Mouse (Mus musculus) heart, adult 2 months (tissue): Measurements from ENCODE around the gene Tbc1d22b. TPM values are rescaled to one million over a fixed set of nuclear protein-coding genes. Genes with fewer than 3 reads are reported as not detected.
"Not testable (repeated sequence)": the region's sequence is repeated elsewhere in the genome, so short reads cannot be mapped to it uniquely, and the experiment has no call there.

Experiments
- DNase-seq, 2 experiments: peaks; one replicate each; pipeline ENCODE4 v3.0.0; 2021
- H3K27ac ChIP-seq: fragments of 200-600 bp; 2 replicates; pipeline ENCODE4 v1.8.1; 2022
- H3K27me3 ChIP-seq: fragments of 200-500 bp; 2 replicates; pipeline ENCODE4 v1.6.1; 2012; ENCODE audit warnings: mild to moderate bottlenecking, low read length, inconsistent platforms, mixed read lengths; ENCODE audit not compliant: control insufficient read depth, insufficient read depth
- H3K36me3 ChIP-seq: fragments of 200-500 bp; 2 replicates; pipeline ENCODE4 v1.6.1; 2012; ENCODE audit warnings: low read length, inconsistent platforms; ENCODE audit not compliant: control insufficient read depth, insufficient read depth
- H3K4me1 ChIP-seq: fragments of 200-500 bp; 2 replicates; pipeline ENCODE4 v1.6.1; 2011; ENCODE audit warnings: low read length; ENCODE audit not compliant: control insufficient read depth, insufficient read depth
- H3K4me3 ChIP-seq: fragments of 200-600 bp; 2 replicates; pipeline ENCODE4 v1.8.1; 2022
- H3K79me2 ChIP-seq: fragments of 200-500 bp; replicated peaks from 2 replicates; pipeline ENCODE4 v1.6.1; 2012; ENCODE audit warnings: mild to moderate bottlenecking, inconsistent platforms, low read length, moderate library complexity, mixed read lengths; ENCODE audit not compliant: control insufficient read depth, insufficient read depth
- H3K9ac ChIP-seq: fragments of 200-500 bp; 2 replicates; pipeline ENCODE4 v1.6.1; 2012; ENCODE audit warnings: low read depth, mild to moderate bottlenecking, control low read depth, inconsistent platforms, low read length, mixed read lengths
- CTCF ChIP-seq: fragments of 200-600 bp; IDR thresholded peaks from 2 replicates; pipeline ENCODE4 v1.8.1; 2022; ENCODE audit warnings: antibody characterized with exemption, mild to moderate bottlenecking, moderate library complexity
- EP300 ChIP-seq: fragments of 200-500 bp; IDR thresholded peaks from 2 replicates; pipeline ENCODE4 v1.6.1; 2011; ENCODE audit warnings: low read depth, low read length, control low read depth; ENCODE audit not compliant: insufficient read depth
- POLR2A ChIP-seq: fragments of 200-500 bp; IDR thresholded peaks from 2 replicates; pipeline ENCODE4 v1.6.1; 2011; ENCODE audit warnings: mild to moderate bottlenecking, low read depth, low read length, control low read depth; ENCODE audit not compliant: insufficient read depth
- WGBS: fragments of 180-500 bp; shearing (Covaris S2); methylation state at CpG from one replicate; pipeline ENCODE4 v1.1.7; 2018; 5-methylcytosine and 5-hydroxymethylcytosine counted together
- intact Hi-C: fragments of 180-260 bp; cut with DNase I; formaldehyde crosslinking; loops from one replicate; pipeline ENCODE4 v1.15.1; 2025
- polyA plus RNA-seq: library from polyadenylated mRNA; depleted of rRNA; stranded (reverse); fragments of >200 nt; gene quantifications from 2 replicates; pipeline ENCODE4 v1.2.3, GENCODE M21; 2012
- total RNA-seq, 2 experiments: library from RNA; stranded (reverse); gene quantifications; 2 replicates each; pipeline ENCODE4 v1.2.3; 2021

Gene Tbc1d22b
- total and polyA plus RNA-seq, 3 experiments = 12.8 to 15.3 (median 13.8) TPM

DNA sequence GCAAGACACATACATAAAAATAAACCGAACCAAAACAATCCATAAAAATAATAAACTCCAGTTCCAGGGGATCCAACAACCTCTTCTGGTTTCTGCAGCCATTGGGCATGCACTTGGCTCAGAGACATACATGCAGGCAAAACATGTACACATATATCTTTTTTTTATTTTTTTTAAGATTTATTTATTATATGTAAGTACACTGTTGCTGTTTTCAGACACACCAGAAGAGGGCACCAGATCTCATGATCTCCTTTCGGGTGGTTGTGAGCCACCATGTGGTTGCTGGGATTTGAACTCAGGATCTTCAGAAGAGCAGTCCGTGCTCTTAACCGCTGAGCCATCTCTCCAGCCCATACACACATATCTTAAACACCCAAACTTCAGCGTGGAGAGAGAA, 63.9 kb downstream of the Tbc1d22b start:
- H3K4me3 ChIP-seq, H3K27ac ChIP-seq, H3K9ac ChIP-seq, intact Hi-C loops, H3K27me3 ChIP-seq, H3K4me1 ChIP-seq, H3K79me2 ChIP-seq, DNase-seq, H3K36me3 ChIP-seq: not testable (repeated sequence)
- WGBS = 81% methylated on average over 5 of the region's 5 CpGs
- TF ChIP-seq CTCF = peak; percentile 43

- Histone ChIP-seq H3K4me3 (peak within 1 kb of the TSS; percentile 92), H3K36me3 (no peaks in the 10 kb centered on the region), H3K79me2 (peaks cover 2% of the 10 kb centered on the region; the same call in 1 of the 2 replicates), H3K4me1 (peaks cover 3% of the 10 kb centered on the region), H3K9ac (peak within 1 kb of the TSS; percentile 96), H3K27ac (peak within 1 kb of the TSS; percentile 88), H3K27me3 (no peaks in the 10 kb centered on the region)
- intact Hi-C loops = loop anchor here (2.0 kb wide), 1 partner anchor 46 kb away; the partner anchor contains the start of gene Cmtr1
- DNase-seq = peak; percentile 94 to 96
- 2% methylated on average over 52 of the region's 52 CpGs for WGBS
- TF ChIP-seq POLR2A = peak; percentile 88
- peak; percentile 79; the same call in 1 of the 2 replicates for TF ChIP-seq EP300
- peak; percentile 85 for TF ChIP-seq CTCF
Measured at GRCm38 (mm10) chr17:29614115-29615023, 64.8 kb downstream of the Tbc1d22b start, which contains the start of the genes Rnf8 and Gm28043. Gene Rnf8 (plus strand): TSS chr17:29614790. Gene Gm28043 (plus strand): TSS chr17:29614876.

DNA sequence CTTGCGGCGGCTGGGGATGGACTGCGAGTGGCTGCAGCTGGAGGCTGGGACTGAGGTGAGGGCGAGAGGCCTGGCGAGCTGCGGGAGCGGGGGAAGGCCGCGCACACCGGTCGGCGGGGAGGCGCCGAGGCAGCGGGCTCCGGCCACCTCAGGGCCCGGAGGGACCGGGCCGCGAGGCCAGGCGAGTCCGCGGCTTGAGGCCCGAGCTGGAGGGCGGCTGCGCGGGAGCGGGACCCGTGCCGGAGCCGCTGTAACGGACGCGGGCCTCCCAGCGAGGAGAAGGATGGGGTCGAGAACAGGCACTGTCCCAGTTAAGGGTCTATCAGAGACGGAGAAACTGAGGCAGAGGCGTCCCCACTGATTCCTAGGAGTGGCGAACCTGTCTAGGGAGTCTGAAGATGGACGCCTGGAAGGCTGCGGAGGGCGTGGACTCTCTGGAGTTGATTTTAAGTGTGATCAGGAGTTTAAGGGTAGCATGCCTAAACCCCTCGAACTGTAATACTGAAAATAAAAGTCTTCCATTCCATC, 65.5 kb downstream of the Tbc1d22b start:
- no peaks in the 10 kb centered on the region for H3K36me3 ChIP-seq
- TF ChIP-seq POLR2A (no peak), CTCF (no peak), EP300 (no peak)
- no peaks in the 10 kb centered on the region for H3K27me3 ChIP-seq
- 1% methylated on average over 42 of the region's 43 CpGs for WGBS
- H3K4me3 ChIP-seq = peak overlapping the region; percentile 92
- no peak for DNase-seq
- peaks cover 3% of the 10 kb centered on the region for H3K4me1 ChIP-seq
- peak overlapping the region; percentile 88 for H3K27ac ChIP-seq
- H3K79me2 ChIP-seq = peaks cover 3% of the 10 kb centered on the region; the same call in 1 of the 2 replicates
- peak overlapping the region; percentile 96 for H3K9ac ChIP-seq
- intact Hi-C loops = loop anchor here (2.0 kb wide), 1 partner anchor 46 kb away; the partner anchor contains the start of gene Cmtr1

- intact Hi-C loops = loop anchor here (2.0 kb wide), 1 partner anchor 45 kb away; the partner anchor contains the start of gene Cmtr1
- no peak for TF ChIP-seq EP300
- no peak for TF ChIP-seq CTCF
- TF ChIP-seq POLR2A = no peak
- peak overlapping the region; percentile 92 for H3K4me3 ChIP-seq
- DNase-seq = no peak
- WGBS = 10% methylated on average over 4 of the region's 4 CpGs
- peak overlapping the region; percentile 88 for H3K27ac ChIP-seq
- no peaks in the 10 kb centered on the region for H3K27me3 ChIP-seq
- peaks cover 3% of the 10 kb centered on the region for H3K4me1 ChIP-seq
- H3K36me3 ChIP-seq = no peaks in the 10 kb centered on the region
- H3K79me2 ChIP-seq = peaks cover 3% of the 10 kb centered on the region; the same call in 1 of the 2 replicates
- H3K9ac ChIP-seq = peak overlapping the region; percentile 96
Measured at GRCm38 (mm10) chr17:29615616-29616015, 66.0 kb downstream of the Tbc1d22b start.

DNA sequence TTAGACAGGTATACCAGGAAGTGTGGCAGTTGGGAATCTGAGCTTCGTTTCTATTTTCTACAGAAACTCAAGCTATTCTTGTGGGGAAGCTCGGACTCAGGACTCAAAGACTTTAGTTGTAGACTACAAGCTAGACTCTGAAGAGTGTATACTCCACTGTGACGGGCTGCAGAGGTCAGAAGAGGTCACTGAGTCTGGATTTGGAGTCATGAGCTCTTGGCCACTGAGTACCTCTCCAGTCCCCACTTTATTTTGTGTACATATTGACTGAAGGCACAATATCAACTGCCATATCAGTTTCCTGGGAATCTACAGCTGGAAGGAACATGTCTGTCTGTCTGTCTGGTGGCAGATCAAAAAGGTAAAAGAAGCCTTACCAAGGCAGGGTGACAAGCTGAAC, 69.6 kb downstream of the Tbc1d22b start:
- H3K27me3 ChIP-seq = no peaks in the 10 kb centered on the region
- H3K4me1 ChIP-seq = peaks cover 2% of the 10 kb centered on the region
- H3K36me3 ChIP-seq = no peaks in the 10 kb centered on the region
- H3K9ac ChIP-seq = no peak overlapping the region
- intact Hi-C loops = no loop called here
- no peak overlapping the region for H3K27ac ChIP-seq
- H3K79me2 ChIP-seq = peaks cover 4% of the 10 kb centered on the region; the same call in 1 of the 2 replicates
- TF ChIP-seq CTCF (no peak), POLR2A (no peak), EP300 (no peak)
- WGBS = 75% methylated on average over 3 of the region's 3 CpGs
- no peak for DNase-seq
- H3K4me3 ChIP-seq = no peak overlapping the region
